Mouse (Mus musculus) thymus, adult 2 months (tissue): ENCODE results near the gene Mettl11b. TPM values are rescaled to one million over a fixed set of nuclear protein-coding genes. Genes with fewer than 3 reads are reported as not detected.

Experiments used
- DNase-seq: peaks from one replicate; pipeline ENCODE4 v3.0.0; 2021
- H3K27ac ChIP-seq: fragments of 200-500 bp; 2 replicates; pipeline ENCODE4 v1.5.1; 2012; ENCODE audit warnings: low read length, control low read depth; ENCODE audit not compliant: control insufficient read depth, insufficient read depth
- H3K27me3 ChIP-seq: fragments of 200-500 bp; 2 replicates; pipeline ENCODE4 v1.6.1; 2012; ENCODE audit warnings: mild to moderate bottlenecking, low read length, moderate library complexity, mixed read lengths; ENCODE audit not compliant: control insufficient read depth, insufficient read depth
- H3K36me3 ChIP-seq: fragments of 200-500 bp; 2 replicates; pipeline ENCODE4 v1.6.1; 2012; ENCODE audit warnings: mild to moderate bottlenecking, low read length, moderate library complexity; ENCODE audit not compliant: control insufficient read depth, insufficient read depth
- H3K4me1 ChIP-seq: fragments of 200-500 bp; replicated peaks from 2 replicates; pipeline ENCODE4 v1.6.1; 2012; ENCODE audit warnings: low read length; ENCODE audit not compliant: control insufficient read depth, insufficient read depth
- H3K4me3 ChIP-seq: fragments of 200-500 bp; 2 replicates; pipeline ENCODE4 v1.5.1; 2012; ENCODE audit warnings: mild to moderate bottlenecking, low read length, control low read depth, moderate library complexity; ENCODE audit not compliant: control insufficient read depth, insufficient read depth
- CTCF ChIP-seq: fragments of 200-500 bp; IDR thresholded peaks from 2 replicates; pipeline ENCODE4 v1.5.1; 2012; ENCODE audit warnings: mild to moderate bottlenecking, control low read depth, low read length, moderate library complexity, borderline replicate concordance; ENCODE audit not compliant: control insufficient read depth, poor library complexity, insufficient read depth; ENCODE audit errors: extremely low read depth
- POLR2A ChIP-seq: fragments of 200-500 bp; IDR thresholded peaks from 2 replicates; pipeline ENCODE4 v1.6.1; 2012; ENCODE audit warnings: mild to moderate bottlenecking, low read length, control low read depth, moderate library complexity; ENCODE audit not compliant: control insufficient read depth, poor library complexity, insufficient read depth; ENCODE audit errors: extremely low read depth
- WGBS: fragments of 180-500 bp; shearing (Covaris S2); methylation state at CpG from one replicate; pipeline ENCODE4 v1.1.7; 2018; 5-methylcytosine and 5-hydroxymethylcytosine counted together
- polyA plus RNA-seq: library from polyadenylated mRNA; depleted of rRNA; stranded (reverse); fragments of >200 nt; gene quantifications from 2 replicates; pipeline ENCODE4 v1.2.3, GENCODE M21; 2012

Gene Mettl11b
- polyA plus RNA-seq, 1 experiment, result not detected

DNA sequence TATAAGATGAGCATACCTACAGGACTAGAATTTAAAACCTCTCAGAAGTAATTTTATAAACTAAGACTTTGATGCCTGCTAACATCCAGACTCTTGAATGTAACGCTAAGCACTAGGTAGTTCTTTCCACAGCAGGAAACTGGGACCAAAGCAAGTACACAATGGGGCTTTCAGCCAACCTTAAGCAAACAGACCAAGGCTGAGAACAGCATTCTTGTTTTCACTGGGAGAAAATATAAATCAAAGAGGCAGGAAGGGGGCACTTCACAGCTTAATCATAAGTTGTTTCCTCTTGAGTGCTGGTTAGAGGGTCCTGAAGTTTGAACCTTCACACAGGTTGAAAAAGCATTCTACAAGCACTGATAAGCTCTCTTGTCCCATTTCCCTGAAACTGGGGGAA, 1.1 kb downstream of the Mettl11b start:
- no peaks in the 10 kb centered on the region for H3K36me3 ChIP-seq
- H3K4me3 ChIP-seq, result no peak overlapping the region
- H3K4me1 ChIP-seq, result no peaks in the 10 kb centered on the region
- TF ChIP-seq CTCF (no peak), POLR2A (no peak)
- 20% methylated on average over 1 of the region's 1 CpGs for WGBS
- no peak overlapping the region for H3K27ac ChIP-seq
- no peak for DNase-seq
- no peaks in the 10 kb centered on the region for H3K27me3 ChIP-seq

GRCm38 (mm10) chr1:163708618-163709017, 16.4 kb downstream of the Mettl11b start:
- TF ChIP-seq POLR2A (no peak), CTCF (no peak)
- no peaks in the 10 kb centered on the region for H3K27me3 ChIP-seq
- no peaks in the 10 kb centered on the region for H3K4me1 ChIP-seq
- 63% methylated on average over 2 of the region's 2 CpGs for WGBS
- H3K4me3 ChIP-seq, result no peak overlapping the region
- no peak overlapping the region for H3K27ac ChIP-seq
- DNase-seq, result no peak
- H3K36me3 ChIP-seq, result no peaks in the 10 kb centered on the region

DNA sequence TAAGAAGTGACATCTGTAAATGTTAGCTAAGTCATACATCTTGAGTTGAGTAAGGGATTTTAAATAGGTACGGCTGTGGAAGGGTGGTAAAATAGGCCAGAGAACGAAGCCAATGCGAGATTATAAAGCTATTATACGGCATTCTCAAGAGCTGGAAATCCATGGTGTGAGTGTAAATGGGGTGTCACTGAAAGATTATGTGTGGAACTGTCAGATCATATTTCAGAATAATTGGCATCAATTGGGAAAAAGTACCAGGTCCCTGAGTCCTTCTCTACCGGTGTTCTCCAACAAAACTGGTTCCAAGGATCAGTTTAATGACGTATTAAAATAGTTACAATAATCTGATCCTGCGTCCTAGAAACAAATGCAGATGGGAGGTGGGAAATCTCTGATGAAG, 24.5 kb downstream of the Mettl11b start:
- H3K27me3 ChIP-seq, result no peaks in the 10 kb centered on the region
- no peaks in the 10 kb centered on the region for H3K4me1 ChIP-seq
- H3K36me3 ChIP-seq, result no peaks in the 10 kb centered on the region
- 97% methylated on average over 7 of the region's 7 CpGs for WGBS
- TF ChIP-seq CTCF (no peak), POLR2A (no peak)
- H3K27ac ChIP-seq, result no peak overlapping the region
- no peak for DNase-seq
- no peak overlapping the region for H3K4me3 ChIP-seq

GRCm38 (mm10) chr1:163699702-163700101, 25.3 kb downstream of the Mettl11b start:
- 96% methylated on average over 3 of the region's 3 CpGs for WGBS
- no peak for TF ChIP-seq CTCF
- TF ChIP-seq POLR2A, result no peak
- Histone ChIP-seq H3K27ac (no peak overlapping the region), H3K4me3 (no peak overlapping the region), H3K4me1 (no peaks in the 10 kb centered on the region), H3K27me3 (no peaks in the 10 kb centered on the region), H3K36me3 (no peaks in the 10 kb centered on the region)
- DNase-seq, result no peak

DNA sequence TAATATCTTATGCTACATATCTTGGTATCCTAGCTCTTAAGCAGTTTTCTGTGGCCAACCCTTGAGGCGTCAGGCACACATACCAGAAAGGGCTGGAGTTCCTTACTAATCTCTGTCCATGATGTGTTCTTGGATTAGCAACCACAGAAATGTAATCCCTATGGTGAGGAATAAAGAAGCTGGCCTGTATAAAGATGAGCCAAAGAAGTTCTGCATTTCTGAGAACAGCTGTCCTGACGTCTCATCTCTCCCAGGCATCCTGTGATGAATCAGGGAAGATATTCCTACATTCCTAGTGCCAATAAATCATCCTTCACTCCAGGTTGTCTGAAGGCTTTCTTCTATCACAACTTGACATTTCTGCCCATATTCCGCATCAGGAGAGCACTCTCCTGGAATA, 33.2 kb downstream of the Mettl11b start:
- DNase-seq, result no peak
- Histone ChIP-seq H3K4me1 (no peaks in the 10 kb centered on the region), H3K36me3 (no peaks in the 10 kb centered on the region), H3K4me3 (no peak overlapping the region), H3K27ac (no peak overlapping the region), H3K27me3 (no peaks in the 10 kb centered on the region)
- 94% methylated on average over 3 of the region's 3 CpGs for whole genome bisulfite sequencing
- TF ChIP-seq CTCF (no peak), POLR2A (no peak)

GRCm38 (mm10) chr1:163682935-163683430, 42.0 kb downstream of the Mettl11b start:
- DNase-seq, result no peak
- no peaks in the 10 kb centered on the region for H3K4me1 ChIP-seq
- H3K27me3 ChIP-seq, result no peaks in the 10 kb centered on the region
- H3K4me3 ChIP-seq, result no peak overlapping the region
- no peaks in the 10 kb centered on the region for H3K36me3 ChIP-seq
- no peak overlapping the region for H3K27ac ChIP-seq
- TF ChIP-seq POLR2A (no peak), CTCF (no peak)
- WGBS, result 93% methylated on average over 2 of the region's 2 CpGs

GRCm38 (mm10) chr1:163682127-163682526, 42.9 kb downstream of the Mettl11b start:
- TF ChIP-seq POLR2A, result no peak
- no peak for TF ChIP-seq CTCF
- 75% methylated on average over 3 of the region's 3 CpGs for WGBS
- Histone ChIP-seq H3K27me3 (no peaks in the 10 kb centered on the region), H3K27ac (no peak overlapping the region), H3K4me3 (no peak overlapping the region), H3K36me3 (no peaks in the 10 kb centered on the region), H3K4me1 (no peaks in the 10 kb centered on the region)
- no peak for DNase-seq
